Mouse (Mus musculus): Measurements from ENCODE around the gene Rnf135. TPM values are rescaled to one million over a fixed set of nuclear protein-coding genes. Genes with fewer than 3 reads are reported as not detected.
"Not testable (repeated sequence)": the region's sequence is repeated elsewhere in the genome, so short reads cannot be mapped to it uniquely, and the experiment has no call there.

Gene Rnf135
- polyA plus RNA-seq, 1 experiment: 8.1 TPM

DNA sequence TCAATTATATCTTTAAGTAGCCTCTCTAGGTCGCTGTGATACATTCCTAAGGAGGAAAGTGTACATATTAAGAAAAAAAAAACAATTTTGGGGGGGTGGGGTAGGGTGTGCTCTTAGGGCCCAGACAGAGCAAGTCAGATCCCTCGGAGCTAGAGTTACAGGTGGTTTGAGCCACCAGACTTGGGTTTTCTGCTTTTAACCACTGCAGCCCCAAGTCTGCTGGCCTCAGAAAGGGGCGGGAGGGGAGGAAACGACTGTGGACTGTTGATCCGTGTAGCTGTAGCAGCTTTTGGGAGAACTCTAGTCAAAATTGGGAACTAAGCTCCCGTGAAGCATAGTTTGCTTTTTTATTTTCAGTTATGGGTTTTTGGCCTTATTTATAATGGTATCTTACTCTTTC, 26.7 kb downstream of the Rnf135 start:
- 19% methylated on average over 6 of the region's 6 CpGs for WGBS
- no peak for DNase-seq
- no peak overlapping the region for H3K4me3 ChIP-seq (replicated peaks; ENCODE audit: extremely low read depth, low read depth, low read length)
- TF ChIP-seq CTCF (IDR thresholded peaks at IDR 0.05; ENCODE audit: insufficient read depth, low read length) (no peak), POLR2A (IDR thresholded peaks at IDR 0.05; ENCODE audit: borderline replicate concordance, extremely low read depth, low read depth, low read length) (no peak)
- H3K4me1 ChIP-seq (ENCODE audit: control insufficient read depth, insufficient read depth, low read length): peaks cover 3% of the 10 kb centered on the region; the same call in 1 of the 2 replicates

DNA sequence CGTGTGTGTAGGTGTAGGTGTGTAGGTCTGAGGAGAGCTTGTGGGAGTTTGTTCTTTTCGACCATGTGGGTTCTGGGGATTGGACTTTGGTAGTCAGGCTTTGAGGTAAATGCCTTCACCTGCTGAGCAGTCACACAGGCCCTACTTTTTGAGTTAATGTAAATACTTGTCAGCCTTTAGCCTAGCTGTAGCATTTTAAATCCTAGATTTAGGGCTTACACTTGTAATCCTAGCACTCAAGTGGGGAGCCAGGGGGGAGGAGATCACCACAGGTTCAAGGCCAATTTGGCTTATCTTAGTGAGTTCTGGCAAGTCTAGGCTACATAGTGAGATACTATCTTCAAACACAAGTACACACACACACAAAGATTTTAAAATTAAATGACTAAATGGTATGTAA, 28.6 kb downstream of the Rnf135 start:
- no peak for DNase-seq
- 87% methylated on average over 2 of the region's 2 CpGs for WGBS
- Histone ChIP-seq H3K4me3 (replicated peaks; ENCODE audit: extremely low read depth, low read depth, low read length) (no peak overlapping the region), H3K4me1 (ENCODE audit: control insufficient read depth, insufficient read depth, low read length) (peaks cover 3% of the 10 kb centered on the region; the same call in 1 of the 2 replicates)
- no peak for TF ChIP-seq POLR2A (IDR thresholded peaks at IDR 0.05; ENCODE audit: borderline replicate concordance, extremely low read depth, low read depth, low read length)
- TF ChIP-seq CTCF (IDR thresholded peaks at IDR 0.05; ENCODE audit: insufficient read depth, low read length): no peak

DNA sequence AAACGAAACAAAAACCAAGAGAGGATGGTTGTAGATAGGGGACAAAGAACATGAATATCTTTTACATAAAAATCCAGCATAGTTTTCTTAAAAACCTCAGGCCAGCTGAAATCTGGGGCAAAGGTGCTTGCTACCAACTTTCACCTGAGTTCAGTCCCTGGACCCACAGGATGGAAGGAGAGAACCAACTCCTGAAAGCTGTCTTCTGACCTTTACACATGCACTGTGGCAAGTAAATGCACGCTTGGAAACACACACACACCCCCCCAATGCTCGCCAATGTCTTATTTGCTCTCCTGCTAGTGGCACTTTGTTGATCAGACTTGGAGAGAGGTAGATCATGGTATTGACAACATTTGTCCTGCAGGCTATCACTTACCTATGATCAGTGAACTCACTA, 31.6 kb downstream of the Rnf135 start:
- no peak for TF ChIP-seq POLR2A (IDR thresholded peaks at IDR 0.05; ENCODE audit: borderline replicate concordance, extremely low read depth, low read depth, low read length)
- TF ChIP-seq CTCF (IDR thresholded peaks at IDR 0.05; ENCODE audit: insufficient read depth, low read length): no peak
- no peak for DNase-seq
- Histone ChIP-seq H3K4me1 (ENCODE audit: control insufficient read depth, insufficient read depth, low read length) (peaks cover 6% of the 10 kb centered on the region), H3K4me3 (replicated peaks; ENCODE audit: extremely low read depth, low read depth, low read length) (no peak overlapping the region)
- WGBS: 81% methylated on average over 3 of the region's 3 CpGs

DNA sequence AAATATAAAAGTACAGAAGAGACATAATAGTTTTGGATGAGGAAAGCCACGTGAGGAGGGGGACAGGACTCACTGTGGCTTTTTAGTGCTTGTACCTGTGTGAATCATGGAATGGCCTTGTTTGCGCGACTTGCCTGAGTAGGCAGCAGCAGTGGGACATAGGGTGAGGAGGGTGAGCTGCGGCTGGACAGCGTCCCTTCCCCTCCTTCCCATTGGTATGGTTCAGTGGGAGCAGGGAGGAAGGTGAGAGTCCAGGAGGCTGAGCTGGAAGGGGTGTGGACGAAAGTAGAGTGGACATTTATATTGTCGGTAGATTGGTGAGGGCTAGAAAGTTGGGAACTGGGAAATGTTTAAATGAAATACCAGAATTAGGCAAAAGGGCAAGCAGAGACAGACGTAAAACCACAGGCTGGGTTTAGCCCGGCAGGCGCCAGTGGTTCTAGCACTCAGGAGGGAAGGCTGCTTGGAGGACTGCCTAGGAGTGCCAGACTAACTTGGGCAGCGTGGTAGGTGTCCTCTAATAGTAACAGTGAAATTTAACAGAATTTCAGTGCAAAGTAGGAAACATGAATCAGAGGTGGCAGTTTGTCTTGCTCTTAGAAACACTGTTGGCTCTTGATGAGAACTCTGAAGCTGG, 35.1 kb downstream of the Rnf135 start:
- no peak overlapping the region for H3K4me3 ChIP-seq (replicated peaks; ENCODE audit: extremely low read depth, low read depth, low read length)

DNA sequence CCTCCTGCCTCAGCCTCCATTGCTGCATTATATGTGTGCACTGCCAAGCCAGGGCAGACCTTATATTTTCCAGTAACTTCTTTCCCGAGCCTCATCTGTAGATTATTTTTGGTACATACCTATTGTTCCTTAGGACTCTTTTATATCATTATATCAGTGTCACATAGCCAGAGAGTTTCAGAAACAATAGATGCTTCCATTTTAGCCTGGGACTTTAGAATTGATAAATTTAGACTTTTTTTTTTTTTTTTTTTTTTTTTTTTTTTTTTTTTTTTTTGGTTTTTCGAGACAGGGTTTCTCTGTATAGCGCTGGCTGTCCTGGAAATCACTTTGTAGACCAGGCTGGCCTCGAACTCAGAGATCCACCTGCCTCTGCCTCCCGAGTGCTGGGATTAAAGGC, 46.4 kb downstream of the Rnf135 start:
- WGBS: 77% methylated on average over 5 of the region's 5 CpGs
- not testable (repeated sequence) for H3K4me3 ChIP-seq (replicated peaks; ENCODE audit: extremely low read depth, low read depth, low read length); H3K4me1 ChIP-seq (ENCODE audit: control insufficient read depth, insufficient read depth, low read length); DNase-seq

More for the DNA sequence above, 35.1 kb downstream of the Rnf135 start:
- no peak for TF ChIP-seq CTCF (IDR thresholded peaks at IDR 0.05; ENCODE audit: insufficient read depth, low read length)
- no peak for TF ChIP-seq POLR2A (IDR thresholded peaks at IDR 0.05; ENCODE audit: borderline replicate concordance, extremely low read depth, low read depth, low read length)
- peaks cover 3% of the 10 kb centered on the region for H3K4me1 ChIP-seq (ENCODE audit: control insufficient read depth, insufficient read depth, low read length)
- DNase-seq: no peak
- WGBS: 72% methylated on average over 11 of the region's 11 CpGs

DNA sequence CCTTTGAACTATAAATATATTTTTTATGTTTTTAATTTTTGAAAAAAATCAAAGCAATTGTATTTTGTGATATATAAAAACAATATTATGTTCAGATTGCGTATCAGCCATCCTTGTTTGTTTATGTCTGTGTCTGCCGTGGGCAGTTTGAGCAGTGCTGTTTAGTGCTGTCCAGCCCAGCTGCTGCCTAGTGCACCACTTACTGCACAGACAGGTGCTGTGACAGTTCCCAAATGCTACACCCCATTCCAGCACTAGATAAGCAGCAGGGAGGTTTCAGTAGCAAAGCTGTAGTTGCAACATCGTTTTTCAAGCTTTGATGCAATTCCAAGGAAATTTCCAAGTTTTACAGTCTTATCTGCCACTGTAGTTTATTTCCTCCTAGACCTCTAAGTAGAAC, 53.6 kb downstream of the Rnf135 start:
- no peak for DNase-seq
- TF ChIP-seq POLR2A (IDR thresholded peaks at IDR 0.05; ENCODE audit: borderline replicate concordance, extremely low read depth, low read depth, low read length) (no peak), CTCF (IDR thresholded peaks at IDR 0.05; ENCODE audit: insufficient read depth, low read length) (no peak)
- WGBS: 68% methylated on average over 3 of the region's 3 CpGs
- H3K4me3 ChIP-seq (replicated peaks; ENCODE audit: extremely low read depth, low read depth, low read length): no peak overlapping the region
- no peaks in the 10 kb centered on the region for H3K4me1 ChIP-seq (ENCODE audit: control insufficient read depth, insufficient read depth, low read length)

DNA sequence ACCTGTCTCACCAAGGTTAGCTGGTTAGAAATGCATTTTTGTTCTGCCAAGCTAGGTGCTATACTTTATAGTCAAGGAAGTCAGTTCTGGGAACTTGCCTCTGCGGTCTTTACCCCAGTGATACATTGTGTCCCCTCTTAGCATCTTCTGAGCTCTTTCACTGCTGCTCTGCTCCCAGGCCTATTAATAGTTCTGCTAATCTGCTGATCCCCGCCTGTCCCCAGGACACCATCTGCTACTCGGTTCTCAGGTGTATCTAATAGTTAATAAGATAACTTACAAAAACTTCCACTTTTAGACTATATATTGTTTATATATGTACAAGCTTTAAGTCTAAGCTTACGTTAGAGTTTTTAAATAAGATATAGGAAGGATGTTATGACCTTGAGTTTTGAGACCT, 54.7 kb downstream of the Rnf135 start:
- TF ChIP-seq POLR2A (IDR thresholded peaks at IDR 0.05; ENCODE audit: borderline replicate concordance, extremely low read depth, low read depth, low read length) (no peak), CTCF (IDR thresholded peaks at IDR 0.05; ENCODE audit: insufficient read depth, low read length) (no peak)
- Histone ChIP-seq H3K4me3 (replicated peaks; ENCODE audit: extremely low read depth, low read depth, low read length) (no peak overlapping the region), H3K4me1 (ENCODE audit: control insufficient read depth, insufficient read depth, low read length) (no peaks in the 10 kb centered on the region)
- 87% methylated on average over 4 of the region's 4 CpGs for WGBS
- DNase-seq: no peak

DNA sequence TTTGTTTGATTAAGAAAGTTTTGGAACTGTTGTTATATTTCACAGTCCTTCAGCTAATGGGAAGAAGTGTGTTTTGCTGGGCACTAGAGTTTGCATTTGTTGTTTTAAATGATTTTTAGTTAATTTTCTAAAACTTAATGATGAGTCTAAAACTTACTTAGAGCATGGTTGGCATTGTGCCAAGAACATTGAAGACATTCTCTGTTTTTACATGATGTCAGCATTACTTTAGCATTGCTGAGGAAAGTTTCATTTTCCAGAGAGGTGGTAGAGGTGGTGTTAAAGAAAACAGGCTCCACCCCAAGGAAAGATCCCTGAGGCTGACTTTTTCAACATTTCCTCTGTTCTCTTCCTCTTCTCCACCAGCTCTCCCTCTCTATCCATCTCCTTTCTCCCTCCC, 63.4 kb downstream of the Rnf135 start:
- no peaks in the 10 kb centered on the region for H3K4me1 ChIP-seq (ENCODE audit: control insufficient read depth, insufficient read depth, low read length)
- TF ChIP-seq POLR2A (IDR thresholded peaks at IDR 0.05; ENCODE audit: borderline replicate concordance, extremely low read depth, low read depth, low read length): no peak
- TF ChIP-seq CTCF (IDR thresholded peaks at IDR 0.05; ENCODE audit: insufficient read depth, low read length): no peak
- H3K4me3 ChIP-seq (replicated peaks; ENCODE audit: extremely low read depth, low read depth, low read length): no peak overlapping the region
- no peak for DNase-seq

DNA sequence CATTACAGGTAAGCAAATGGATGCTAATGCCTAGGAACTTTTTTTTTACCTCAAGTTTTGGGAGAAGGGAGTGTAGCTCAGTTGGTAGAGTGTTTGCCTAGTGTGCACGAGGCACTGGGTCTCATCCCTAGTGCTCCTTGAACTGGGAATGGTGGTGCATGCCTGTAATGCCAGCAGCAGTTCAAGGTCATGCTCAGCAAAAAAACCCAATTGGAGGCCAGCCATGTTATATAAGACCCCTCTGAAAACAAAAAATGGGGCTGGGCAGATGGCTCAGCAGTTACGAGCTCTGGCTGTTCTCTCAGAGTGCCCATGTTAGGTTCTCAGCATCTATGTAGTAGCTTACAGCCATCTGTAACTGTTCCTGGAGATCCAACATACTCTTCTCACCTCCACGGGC, 64.9 kb downstream of the Rnf135 start:
- no peaks in the 10 kb centered on the region for H3K4me1 ChIP-seq (ENCODE audit: control insufficient read depth, insufficient read depth, low read length)
- 82% methylated on average over 3 of the region's 3 CpGs for WGBS
- no peak overlapping the region for H3K4me3 ChIP-seq (replicated peaks; ENCODE audit: extremely low read depth, low read depth, low read length)
- DNase-seq: no peak
- no peak for TF ChIP-seq POLR2A (IDR thresholded peaks at IDR 0.05; ENCODE audit: borderline replicate concordance, extremely low read depth, low read depth, low read length)

Other genes starting within 250 kb of the Rnf135 start
- 3.8 and 6.9 TPM in 2 replicates for gene Utp6, start 221.5 kb upstream of the Rnf135 start, polyA plus RNA-seq (2012; rRNA removed)
- 3.3 and 5.1 TPM in 2 replicates for gene Suz12, start 190.7 kb upstream of the Rnf135 start, polyA plus RNA-seq (2012; rRNA removed)
- gene Crlf3, start 102.9 kb upstream of the Rnf135 start, polyA plus RNA-seq (2012; rRNA removed): 19.2 and 26.0 TPM in 2 replicates
- 0.25 and 0.44 TPM in 2 replicates for gene Atad5, start 94.5 kb upstream of the Rnf135 start, polyA plus RNA-seq (2012; rRNA removed)
- 2.7 and 4.3 TPM in 2 replicates for gene Tefm, start 41.7 kb upstream of the Rnf135 start, polyA plus RNA-seq (2012; rRNA removed)
- 7.0 and 18.2 TPM in 2 replicates for gene Adap2, start 29.7 kb upstream of the Rnf135 start, polyA plus RNA-seq (2012; rRNA removed)
- gene Rhot1, start 25.2 kb downstream of the Rnf135 start, polyA plus RNA-seq (2012; rRNA removed): 8.7 and 14.9 TPM in 2 replicates
- gene Rhbdl3, start 117.1 kb downstream of the Rnf135 start, polyA plus RNA-seq (2012; rRNA removed): 2.7 and 2.9 TPM in 2 replicates
- gene 5730455P16Rik, start 194.2 kb downstream of the Rnf135 start, polyA plus RNA-seq (2012; rRNA removed): 5.1 and 5.6 TPM in 2 replicates
- 72.8 and 104 TPM in 2 replicates for gene Zfp207, start 199.4 kb downstream of the Rnf135 start, polyA plus RNA-seq (2012; rRNA removed)
- 31.7 and 48.3 TPM in 2 replicates for gene Psmd11, start 244.8 kb downstream of the Rnf135 start, polyA plus RNA-seq (2012; rRNA removed)